Mouse (Mus musculus) lung, postnatal 0 days (tissue): Measurements from ENCODE around the gene Urgcp. TPM values are rescaled to one million over a fixed set of nuclear protein-coding genes. Genes with fewer than 3 reads are reported as not detected.
"Not testable (repeated sequence)": the region's sequence is repeated elsewhere in the genome, so short reads cannot be mapped to it uniquely, and the experiment has no call there.

Experiments
- ATAC-seq: fragments of 200-750 bp; cut with Nextera tagmentation; 2 replicates; pipeline ENCODE4 v1.8.0; 2017; ENCODE audit warnings: moderate library complexity
- DNase-seq: peaks from one replicate; pipeline ENCODE4 v3.0.0-alpha.2; 2016; ENCODE audit warnings: low spot score
- H3K27ac ChIP-seq: fragments of 300-500 bp; sonication (generic); 2 replicates; pipeline ENCODE4 v1.5.1; 2014; ENCODE audit warnings: antibody characterized with exemption, mild to moderate bottlenecking, low read length, mixed read lengths
- H3K27me3 ChIP-seq: fragments of 300-500 bp; sonication (generic); replicated peaks from 2 replicates; pipeline ENCODE4 v1.6.1; 2014; ENCODE audit warnings: low read length, mixed read lengths; ENCODE audit not compliant: insufficient read depth
- H3K36me3 ChIP-seq: fragments of 300-500 bp; sonication (generic); 2 replicates; pipeline ENCODE4 v1.6.1; 2014; ENCODE audit warnings: low read length, mixed read lengths; ENCODE audit not compliant: insufficient read depth
- H3K4me1 ChIP-seq: fragments of 300-500 bp; sonication (generic); 2 replicates; pipeline ENCODE4 v1.6.1; 2014; ENCODE audit warnings: antibody characterized with exemption, low read depth, low read length, mixed read lengths; ENCODE audit not compliant: insufficient read depth
- H3K4me2 ChIP-seq: fragments of 300-500 bp; sonication (generic); replicated peaks from 2 replicates; pipeline ENCODE4 v1.6.1; 2014; ENCODE audit warnings: low read depth, mild to moderate bottlenecking, low read length, moderate library complexity, mixed read lengths
- H3K4me3 ChIP-seq: fragments of 300-500 bp; sonication (generic); 2 replicates; pipeline ENCODE4 v1.5.1; 2014; ENCODE audit warnings: low read depth, low read length
- H3K9ac ChIP-seq: fragments of 300-500 bp; sonication (generic); replicated peaks from 2 replicates; pipeline ENCODE4 v1.6.1; 2014; ENCODE audit warnings: low read depth, mild to moderate bottlenecking
- H3K9me3 ChIP-seq: fragments of 300-500 bp; sonication (generic); 2 replicates; pipeline ENCODE4 v1.6.1; 2016; ENCODE audit warnings: low read length, mixed read lengths
- CTCF ChIP-seq: IDR thresholded peaks from 2 replicates; pipeline ENCODE4 v1.5.1; 2016; ENCODE audit warnings: antibody characterized with exemption, mild to moderate bottlenecking
- EP300 ChIP-seq: IDR thresholded peaks from 2 replicates; pipeline ENCODE4 v1.6.1; 2016; ENCODE audit warnings: antibody characterized with exemption, mild to moderate bottlenecking, control low read depth
- WGBS: fragments of 180-500 bp; shearing (Covaris S2); extraction: QIAGEN DNeasy Blood & Tissue Kit; methylation state at CpG from one replicate; pipeline ENCODE4 v1.1.7; 2014; 5-methylcytosine and 5-hydroxymethylcytosine counted together
- polyA plus RNA-seq: library from polyadenylated mRNA; unstranded; fragments of >200 nt; fragmentation: Nextera tagmentation; extraction: Ambion mirVana; gene quantifications from 2 replicates; pipeline ENCODE4 v1.2.1, GENCODE M21; 2015

Gene Urgcp
- polyA plus RNA-seq, result 18.3 and 19.0 TPM in 2 replicates

DNA sequence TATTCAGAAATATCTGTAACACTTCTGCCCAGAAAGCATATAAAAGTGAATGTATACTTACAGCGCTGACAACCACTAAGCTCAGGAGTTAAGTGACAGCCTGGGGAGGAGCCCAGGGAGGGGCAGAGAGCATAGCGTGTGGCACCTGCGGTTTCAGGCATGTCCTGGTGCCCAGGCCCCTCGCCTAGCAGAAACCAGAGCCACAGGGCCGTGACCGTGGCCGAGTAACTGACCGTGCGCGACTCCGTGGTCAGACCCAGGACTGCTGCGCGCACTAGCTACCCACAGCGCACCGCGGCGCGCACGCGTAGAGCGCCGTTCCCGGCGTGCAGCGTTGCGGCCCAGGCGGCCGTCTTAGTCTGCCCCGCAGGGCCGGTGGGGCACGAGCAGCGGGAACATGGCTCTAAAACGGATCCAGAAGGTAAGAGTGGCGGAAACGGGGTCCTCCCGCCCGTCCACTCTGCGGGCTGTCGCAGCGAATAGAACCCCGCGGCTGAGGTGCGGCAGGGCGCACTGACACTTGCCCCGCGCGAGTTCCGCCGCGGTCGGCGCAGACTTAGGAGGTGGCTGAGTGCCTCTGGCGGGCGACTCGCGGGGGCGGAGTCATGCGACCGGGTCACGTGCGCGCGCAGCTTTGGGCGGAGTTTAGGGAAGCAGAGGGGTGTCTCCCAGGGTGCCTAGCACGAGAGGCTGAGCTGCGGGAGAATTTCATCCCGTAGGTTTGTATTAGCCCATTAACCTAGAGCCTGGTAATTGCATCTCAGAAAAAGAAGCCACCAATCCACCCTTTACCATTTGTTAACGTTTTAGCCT lies at the start of gene Urgcp:
Urgcp (minus strand) TSS at position 557 of the 813 bp plus-strand sequence.
- Histone ChIP-seq H3K4me3 (peak within 1 kb of the TSS; percentile 70), H3K27ac (peak within 1 kb of the TSS; percentile 96), H3K36me3 (no peaks in the 10 kb centered on the region), H3K4me2 (peak within 1 kb of the TSS; percentile 76), H3K4me1 (peaks cover 4% of the 10 kb centered on the region; the same call in 1 of the 2 replicates), H3K9ac (peak within 1 kb of the TSS; percentile 81), H3K27me3 (no peaks in the 10 kb centered on the region), H3K9me3 (no peaks in the 10 kb centered on the region)
- peak; percentile 46 for TF ChIP-seq CTCF
- no peak for TF ChIP-seq EP300
- DNase-seq, result peak; percentile 95
- ATAC-seq, result peak; percentile 98
- 0% methylated on average over 68 of the region's 68 CpGs for WGBS

DNA sequence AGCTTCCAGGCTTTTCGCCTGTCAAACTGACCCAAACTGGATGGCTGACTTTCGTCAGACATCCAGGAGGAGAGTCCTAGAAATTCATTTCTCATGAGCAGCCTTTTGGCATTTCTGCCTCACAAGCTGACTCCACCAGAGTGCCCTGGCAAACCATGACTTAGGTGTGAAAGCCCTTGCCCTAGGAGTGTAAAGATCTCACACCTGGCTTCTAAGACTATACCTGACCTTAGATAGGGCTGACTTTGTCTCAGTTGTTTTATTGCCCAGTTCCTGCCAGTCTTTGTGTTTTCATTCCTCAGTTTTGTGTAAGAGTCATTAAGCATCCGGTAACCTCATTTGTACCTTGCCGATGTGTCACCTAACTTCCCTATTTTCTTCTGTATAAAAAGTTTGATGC lies 47.3 kb upstream of the Urgcp start:
- not testable (repeated sequence) for DNase-seq

DNA sequence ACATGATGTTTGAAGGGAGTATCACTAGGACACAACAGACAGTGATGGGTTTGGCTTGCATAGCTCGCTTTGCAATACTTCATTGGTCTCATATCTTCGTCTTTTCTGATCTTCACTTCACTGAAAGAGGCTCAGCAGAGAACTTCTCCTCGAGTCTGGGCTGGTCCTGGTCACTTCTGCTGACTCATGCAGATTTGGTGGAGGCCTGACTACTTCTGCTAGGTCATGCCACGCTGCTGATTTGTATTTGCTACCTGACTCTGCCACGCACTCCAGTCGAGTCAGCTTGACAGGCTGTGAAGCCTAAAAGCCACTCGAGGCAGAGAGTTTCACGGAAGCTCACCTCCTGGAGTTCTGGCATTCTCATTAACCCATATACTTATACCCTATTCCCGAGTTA lies 45.8 kb upstream of the Urgcp start:
- 0 out of 2 replicates have a peak, but pooled peaks cover 4% of the 10 kb centered on the region for H3K27me3 ChIP-seq
- DNase-seq, result no peak
- no peaks in the 10 kb centered on the region for H3K36me3 ChIP-seq
- no peak overlapping the region for H3K4me2 ChIP-seq
- H3K4me1 ChIP-seq, result peaks cover 8% of the 10 kb centered on the region; the same call in 1 of the 2 replicates
- no peak for ATAC-seq
- TF ChIP-seq CTCF, result no peak
- TF ChIP-seq EP300, result no peak
- no peak overlapping the region for H3K27ac ChIP-seq
- H3K9ac ChIP-seq, result no peak overlapping the region
- H3K4me3 ChIP-seq, result no peak overlapping the region
- H3K9me3 ChIP-seq, result no peaks in the 10 kb centered on the region
- 78% methylated on average over 9 of the region's 9 CpGs for WGBS

More for the DNA sequence above, 47.3 kb upstream of the Urgcp start:
- not testable (repeated sequence) for H3K9ac ChIP-seq, H3K4me1 ChIP-seq, ATAC-seq, H3K4me2 ChIP-seq, H3K36me3 ChIP-seq, H3K4me3 ChIP-seq, H3K9me3 ChIP-seq, H3K27ac ChIP-seq, H3K27me3 ChIP-seq
- WGBS, result 91% methylated on average over 4 of the region's 4 CpGs

DNA sequence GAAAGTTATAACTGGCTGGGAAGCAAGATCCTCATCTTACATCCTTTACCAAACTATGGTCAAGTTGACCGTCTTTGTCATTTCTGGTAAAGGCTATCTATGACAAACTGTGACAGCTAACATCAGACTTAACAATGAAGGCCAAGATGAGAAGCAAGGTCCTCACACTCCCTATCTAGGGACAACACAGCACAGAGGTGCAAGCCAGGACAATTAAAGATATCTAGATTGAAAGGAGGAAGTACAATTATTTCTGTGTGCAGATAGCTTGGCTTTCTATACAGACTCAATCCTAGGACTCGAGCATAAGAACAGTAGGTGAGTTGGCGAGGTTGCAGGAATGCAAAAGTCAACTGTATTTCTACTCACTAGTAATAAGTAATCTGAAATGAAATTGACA lies 43.5 kb upstream of the Urgcp start:
- Histone ChIP-seq H3K27ac (no peak overlapping the region), H3K9ac (no peak overlapping the region), H3K27me3 (0 out of 2 replicates have a peak, but pooled peaks cover 5% of the 10 kb centered on the region), H3K36me3 (0 out of 2 replicates have a peak, but pooled peaks cover under 1% of the 10 kb centered on the region), H3K4me1 (peaks cover 15% of the 10 kb centered on the region; the same call in 1 of the 2 replicates), H3K4me2 (no peak overlapping the region), H3K4me3 (no peak overlapping the region), H3K9me3 (no peaks in the 10 kb centered on the region)
- DNase-seq (no peak), ATAC-seq (no peak)
- TF ChIP-seq CTCF (no peak), EP300 (no peak)
- 82% methylated on average over 3 of the region's 3 CpGs for WGBS

DNA sequence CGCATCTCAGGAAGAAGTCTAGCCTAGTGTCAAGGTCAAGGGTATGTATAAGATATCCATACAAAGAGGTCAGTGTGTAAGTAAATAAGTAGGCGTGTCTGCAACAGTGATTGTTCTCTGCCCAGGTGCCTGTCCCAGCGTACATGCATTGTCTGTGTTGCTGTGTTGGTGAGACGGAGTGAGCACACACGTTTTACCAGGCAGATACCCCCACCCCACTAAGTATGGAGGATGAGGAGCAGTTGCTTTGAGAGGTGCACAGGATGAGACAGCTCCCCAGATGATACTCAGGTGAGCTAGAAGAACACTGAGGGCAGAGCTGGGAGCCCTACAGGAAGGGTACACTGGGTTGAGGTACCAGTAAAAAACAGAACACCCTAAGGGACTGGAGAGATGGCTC lies 42.0 kb upstream of the Urgcp start:
- DNase-seq, result no peak
- peaks cover 18% of the 10 kb centered on the region; the same call in 1 of the 2 replicates for H3K4me1 ChIP-seq
- WGBS, result 45% methylated on average over 5 of the region's 5 CpGs
- no peak overlapping the region for H3K4me3 ChIP-seq
- H3K27ac ChIP-seq, result no peak overlapping the region
- peaks cover 9% of the 10 kb centered on the region; the same call in 1 of the 2 replicates for H3K36me3 ChIP-seq
- 0 out of 2 replicates have a peak, but pooled peaks cover 5% of the 10 kb centered on the region for H3K27me3 ChIP-seq
- no peak overlapping the region for H3K9ac ChIP-seq
- no peak for TF ChIP-seq CTCF
- TF ChIP-seq EP300, result no peak
- H3K9me3 ChIP-seq, result no peaks in the 10 kb centered on the region
- no peak overlapping the region for H3K4me2 ChIP-seq
- ATAC-seq, result no peak

DNA sequence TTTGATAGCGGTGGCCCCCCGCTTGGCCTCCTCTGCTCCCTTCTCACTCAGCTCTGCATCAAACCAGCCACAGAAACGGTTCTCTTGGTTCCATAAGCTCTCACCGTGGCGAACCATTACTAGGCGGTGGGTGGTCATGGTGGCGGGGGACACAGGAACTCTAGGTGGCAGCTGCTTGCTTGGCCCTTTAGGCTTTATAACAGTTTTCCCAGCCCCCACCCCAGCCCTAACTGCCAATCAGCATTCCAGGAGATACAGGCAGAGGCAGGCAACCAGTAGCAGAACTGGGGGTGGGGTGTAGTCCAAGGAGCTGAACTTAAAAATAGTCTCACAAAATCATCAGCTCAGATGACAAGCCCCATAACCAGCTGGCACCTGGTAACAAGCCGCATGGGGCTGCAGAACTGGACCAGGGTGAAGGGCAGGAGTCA lies 41.4 kb upstream of the Urgcp start, which contains the start of gene Pgam2:
Pgam2 (minus strand) TSS at position 183 of the 431 bp plus-strand sequence.
- no peak for ATAC-seq
- Histone ChIP-seq H3K4me3 (no peak within 1 kb of the TSS), H3K9ac (no peak within 1 kb of the TSS), H3K4me2 (no peak within 1 kb of the TSS), H3K27ac (peak within 1 kb of the TSS; percentile 11), H3K27me3 (0 out of 2 replicates have a peak, but pooled peaks cover 5% of the 10 kb centered on the region), H3K9me3 (no peaks in the 10 kb centered on the region), H3K4me1 (peaks cover 18% of the 10 kb centered on the region; the same call in 1 of the 2 replicates), H3K36me3 (peaks cover 12% of the 10 kb centered on the region; the same call in 1 of the 2 replicates)
- WGBS, result 49% methylated on average over 8 of the region's 8 CpGs
- DNase-seq, result no peak
- TF ChIP-seq EP300 (no peak), CTCF (no peak)
